Mouse (Mus musculus) MEL (cell line): ENCODE measurements around the gene Kif18a.

ENCODE experiments used
- BHLHE40 ChIP-seq: IDR thresholded peaks from 2 replicates; pipeline ENCODE4 v1.6.1; 2012; ENCODE audit warnings: low read depth, mild to moderate bottlenecking, inconsistent platforms, low read length, improper control_type of control experiment, borderline replicate concordance
- CTCF ChIP-seq, 3 experiments: IDR thresholded peaks in 2 of 3; conservative IDR thresholded peaks in 1 of 3; 2 replicates each; pipeline ENCODE4 v1.5.1; 2011 to 2012; ENCODE audit warnings: low read length in 3 of 3, low read depth in 2 of 3, mild to moderate bottlenecking in 2 of 3, improper control_type of control experiment in 1 of 3, inconsistent platforms in 1 of 3, mixed read lengths in 1 of 3, moderate library complexity in 1 of 3; ENCODE audit not compliant: control insufficient read depth in 1 of 3, insufficient read depth in 1 of 3, poor library complexity in 1 of 3, severe bottlenecking in 1 of 3
- ELF1 ChIP-seq: IDR thresholded peaks from 2 replicates; pipeline ENCODE4 v1.6.1; 2014; ENCODE audit warnings: low read depth, mild to moderate bottlenecking, inconsistent platforms, low read length, improper control_type of control experiment, moderate library complexity
- EP300 ChIP-seq, 2 experiments: IDR thresholded peaks; 2 replicates each; pipeline ENCODE4 v1.6.1; 2011; ENCODE audit warnings: improper control_type of control experiment in 2 of 2, low read length in 2 of 2, low read depth in 1 of 2, mild to moderate bottlenecking in 1 of 2
- GATA1 ChIP-seq: IDR thresholded peaks from 2 replicates; pipeline ENCODE4 v1.6.1; 2011; ENCODE audit warnings: low read depth, low read length, improper control_type of control experiment
- MAX ChIP-seq: IDR thresholded peaks from 2 replicates; pipeline ENCODE4 v1.6.1; 2011; ENCODE audit warnings: low read length, improper control_type of control experiment
- MEF2A ChIP-seq: IDR thresholded peaks from 2 replicates; pipeline ENCODE4 v1.6.1; 2014; ENCODE audit warnings: low read depth, mild to moderate bottlenecking, inconsistent platforms, low read length, improper control_type of control experiment; ENCODE audit not compliant: poor library complexity, insufficient replicate concordance, severe bottlenecking; ENCODE audit errors: extremely low read depth
- NELFE ChIP-seq: IDR thresholded peaks from 2 replicates; pipeline ENCODE4 v1.6.1; 2011; ENCODE audit warnings: low read depth, low read length, improper control_type of control experiment
- POLR2A ChIP-seq, 2 experiments: IDR thresholded peaks; 2 replicates each; pipeline ENCODE4 v1.6.1; 2011 to 2012; ENCODE audit warnings: low read length in 2 of 2, mild to moderate bottlenecking in 2 of 2, control low read depth in 1 of 2, improper control_type of control experiment in 1 of 2, low read depth in 1 of 2, moderate library complexity in 1 of 2; ENCODE audit not compliant: control insufficient read depth in 1 of 2, insufficient read depth in 1 of 2, poor library complexity in 1 of 2
- TCF12 ChIP-seq: IDR thresholded peaks from 2 replicates; pipeline ENCODE4 v1.6.1; 2014; ENCODE audit warnings: low read depth, mild to moderate bottlenecking, inconsistent platforms, low read length, improper control_type of control experiment, moderate library complexity
- USF1 ChIP-seq: IDR thresholded peaks from 2 replicates; pipeline ENCODE4 v1.6.1; 2014; ENCODE audit warnings: low read depth, mild to moderate bottlenecking, inconsistent platforms, low read length, improper control_type of control experiment, moderate library complexity
- USF2 ChIP-seq, 2 experiments: IDR thresholded peaks; 2 replicates each; pipeline ENCODE4 v1.6.1; 2011 to 2012; ENCODE audit warnings: improper control_type of control experiment in 2 of 2, low read length in 2 of 2, borderline replicate concordance in 1 of 2, inconsistent platforms in 1 of 2, low read depth in 1 of 2, mild to moderate bottlenecking in 1 of 2; ENCODE audit not compliant: insufficient read depth in 1 of 2
- ZC3H11A ChIP-seq: IDR thresholded peaks from 2 replicates; pipeline ENCODE4 v1.6.1; 2012; ENCODE audit warnings: low read depth, mild to moderate bottlenecking, inconsistent platforms, low read length, improper control_type of control experiment

DNA sequence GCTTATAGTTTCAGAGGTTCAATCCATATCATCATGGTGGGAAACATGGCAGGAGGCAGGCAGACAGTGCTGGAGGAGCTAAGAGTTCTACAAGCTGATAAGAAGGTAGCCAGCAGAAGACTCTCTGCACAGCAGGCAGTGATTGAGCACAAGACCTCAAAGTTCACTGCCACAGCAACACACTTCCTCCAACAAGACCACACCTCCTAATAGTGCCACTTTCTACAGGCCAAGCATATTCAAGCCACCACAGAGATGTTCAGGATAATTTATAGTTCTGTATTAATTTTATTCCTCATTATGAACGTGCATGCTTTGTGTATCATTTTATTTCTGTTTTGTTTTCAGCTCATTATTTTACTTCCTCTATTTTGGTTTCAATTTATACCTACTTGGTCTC is 85.4 kb downstream of the Kif18a start:
- TF ChIP-seq MAX (no peak), CTCF (IDR thresholded peaks at IDR 0.05 in 2 of 3, conservative IDR thresholded peaks at IDR 0.05 in 1 of 3; ENCODE audit: control insufficient read depth in 1 of 3, insufficient read depth in 1 of 3, low read depth in 2 of 3, low read length in 3 of 3, poor library complexity in 1 of 3, severe bottlenecking in 1 of 3) (no peak), ZC3H11A (no peak), EP300 (IDR thresholded peaks at IDR 0.05; ENCODE audit: low read depth in 1 of 2, low read length in 2 of 2) (no peak), NELFE (no peak), MEF2A (no peak), ELF1 (no peak), USF2 (IDR thresholded peaks at IDR 0.05; ENCODE audit: borderline replicate concordance in 1 of 2, insufficient read depth in 1 of 2, low read depth in 1 of 2, low read length in 2 of 2) (no peak), TCF12 (no peak), BHLHE40 (no peak), USF1 (no peak), GATA1 (no peak), POLR2A (IDR thresholded peaks at IDR 0.05; ENCODE audit: control insufficient read depth in 1 of 2, insufficient read depth in 1 of 2, low read depth in 1 of 2, low read length in 2 of 2, poor library complexity in 1 of 2) (no peak)
